Mouse (Mus musculus) cerebral cortex, adult 2 months (tissue): ENCODE data around the gene Gm3488.

ENCODE experiments used
- WGBS: fragments of 180-500 bp; shearing (Covaris S2); methylation state at CpG from one replicate; pipeline ENCODE4 v1.1.7; 2018; 5-methylcytosine and 5-hydroxymethylcytosine counted together

Gene Gm3488

DNA sequence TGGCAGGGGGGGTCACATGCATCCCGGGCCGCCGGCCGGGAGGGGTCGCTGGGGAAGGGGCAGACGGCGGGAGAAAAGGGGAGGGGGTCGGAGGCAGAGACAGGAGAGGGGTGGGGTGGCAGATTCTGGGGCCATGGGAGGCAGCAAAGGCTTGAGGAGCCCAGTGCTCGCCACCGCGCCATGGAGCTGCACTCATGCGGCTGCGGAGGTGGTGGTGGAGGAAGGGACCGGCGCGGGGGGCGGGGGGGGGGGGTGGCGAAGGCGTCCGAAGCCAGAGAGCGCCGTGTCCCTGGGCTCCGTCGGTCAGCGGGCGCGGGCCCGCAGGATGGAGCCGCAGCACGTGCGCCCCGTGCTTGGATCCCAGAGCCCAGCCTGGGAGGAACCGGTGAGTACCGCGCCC lies at the start of gene Gm3488:
TSS of gene Gm3488 (plus strand) at position 301 of the 400 bp plus-strand sequence.
- whole genome bisulfite sequencing = no CpG with 5 or more reads among the region's 35 CpGs

DNA sequence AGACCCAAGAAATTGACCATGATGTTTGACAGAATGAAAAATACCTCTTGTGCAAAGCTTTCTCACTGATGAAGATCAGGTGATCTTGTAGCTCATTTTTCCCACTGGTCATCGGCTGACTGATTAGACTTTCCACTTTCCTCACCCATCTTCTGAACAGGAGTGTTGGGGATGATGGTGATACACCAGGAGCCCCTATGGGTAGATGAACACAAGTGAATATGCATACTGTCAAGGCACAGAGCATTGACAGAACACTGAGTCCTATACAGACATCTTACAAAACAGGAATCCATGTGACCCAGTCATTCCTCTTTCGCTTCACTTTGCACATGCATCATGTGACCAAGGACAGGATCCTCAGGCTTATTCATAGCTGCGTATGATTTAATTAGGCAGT lies 46.1 kb upstream of the Gm3488 start, which contains the start of gene Gm3194:
TSS of gene Gm3194 (minus strand) at position 101 of the 400 bp plus-strand sequence.
- WGBS = no CpG with 5 or more reads among the region's 3 CpGs

DNA sequence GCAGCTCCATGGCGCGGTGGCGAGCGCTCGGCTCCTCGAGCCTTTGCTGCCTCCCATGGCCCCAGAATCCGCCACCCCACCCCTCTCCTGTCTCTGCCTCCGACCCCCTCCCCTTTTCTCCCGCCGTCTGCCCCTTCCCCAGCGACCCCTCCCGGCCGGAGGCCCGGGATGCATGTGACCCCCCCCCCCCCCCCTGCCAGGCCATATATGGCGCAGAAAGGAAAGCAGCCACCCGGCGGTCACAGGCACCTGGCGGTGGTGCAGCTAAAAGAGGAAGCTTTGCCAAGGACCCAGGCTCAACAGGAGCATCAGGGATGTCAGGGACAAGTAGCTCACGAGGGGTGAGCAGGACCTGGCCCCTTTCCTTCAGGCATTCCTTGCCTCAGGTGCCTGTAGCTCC lies 41.0 kb upstream of the Gm3488 start:
- no CpG with 5 or more reads among the region's 19 CpGs for WGBS

DNA sequence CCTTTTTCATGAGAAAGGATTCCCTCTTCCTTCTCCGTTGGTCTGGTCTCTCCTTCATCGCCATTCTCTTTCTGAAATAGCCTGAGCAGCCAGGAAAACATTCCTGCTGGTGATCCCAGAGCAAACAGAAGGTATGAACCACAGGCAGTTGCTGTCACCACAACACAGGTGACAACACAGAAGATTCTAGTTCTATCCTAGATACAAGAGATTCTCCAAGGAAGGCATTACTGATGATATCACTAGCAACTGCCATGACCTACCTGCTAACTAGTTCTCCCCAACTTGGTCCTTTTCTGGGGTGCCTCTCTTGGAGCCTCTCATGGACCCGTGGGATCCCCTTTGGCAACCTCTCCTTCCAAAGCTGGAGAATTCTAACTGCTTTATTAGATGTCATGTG lies 23.7 kb upstream of the Gm3488 start, which contains the start of gene Gm8246:
TSS of gene Gm8246 (minus strand) at position 101 of the 400 bp plus-strand sequence.
- WGBS = no CpG with 5 or more reads among the region's 3 CpGs

DNA sequence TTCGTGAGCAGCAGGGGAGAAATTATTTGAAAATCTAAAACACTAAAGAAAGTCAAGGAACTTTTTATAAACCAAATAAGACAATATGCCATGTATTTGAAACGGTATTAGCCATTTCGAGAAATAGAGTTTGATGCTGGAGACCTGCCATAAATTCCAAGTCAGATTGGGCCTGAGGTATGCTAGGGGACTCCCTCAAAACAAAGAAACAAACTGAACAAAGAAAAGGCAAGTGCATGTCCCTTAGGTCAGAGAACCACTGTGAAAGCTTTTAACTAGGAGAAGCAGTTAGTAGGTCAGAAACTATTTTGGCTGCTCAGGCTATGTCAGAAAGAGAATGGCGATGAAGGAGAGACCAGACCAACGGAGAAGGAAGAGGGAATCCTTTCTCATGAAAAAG lies 17.6 kb upstream of the Gm3488 start, which contains the start of gene Gm3187:
TSS of gene Gm3187 (plus strand) at position 301 of the 400 bp plus-strand sequence.
- WGBS = 79% methylated on average over 5 of the region's 5 CpGs

DNA sequence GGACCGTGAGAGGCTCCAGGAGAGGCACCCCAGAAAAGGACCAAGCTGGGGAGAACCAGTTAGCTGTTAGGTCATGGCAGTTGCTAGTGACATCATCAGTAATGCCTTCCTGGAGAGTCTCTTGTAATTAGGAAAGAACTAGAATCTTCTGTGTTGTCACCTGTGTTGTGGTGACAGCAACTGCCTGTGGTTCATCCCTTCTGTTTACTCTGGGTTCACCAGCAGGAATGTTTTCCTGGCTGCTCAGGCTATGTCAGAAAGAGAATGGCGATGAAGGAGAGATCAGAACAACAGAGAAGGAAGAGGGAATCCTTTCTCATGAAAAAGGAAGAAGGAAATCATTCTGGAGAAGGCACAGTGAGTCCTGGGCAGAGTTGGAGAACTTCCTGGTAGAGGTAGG lies 36.7 kb downstream of the Gm3488 start, which contains the start of gene Gm3532:
TSS of gene Gm3532 (plus strand) at position 301 of the 400 bp plus-strand sequence.
- no CpG with 5 or more reads among the region's 2 CpGs for WGBS
